Mouse (Mus musculus) lung, embryonic 16.5 days (tissue): ENCODE data around the gene Gpd2. TPM values are rescaled to one million over a fixed set of nuclear protein-coding genes. Genes with fewer than 3 reads are reported as not detected.

Experiments used
- ATAC-seq: fragments of 200-750 bp; cut with Nextera tagmentation; 2 replicates; pipeline ENCODE4 v1.8.0; 2017; ENCODE audit warnings: low read depth, mild to moderate bottlenecking, moderate library complexity
- H3K27ac ChIP-seq: fragments of 300-500 bp; sonication (generic); 2 replicates; pipeline ENCODE4 v1.5.1; 2014; ENCODE audit warnings: mild to moderate bottlenecking, control low read depth, low read length
- H3K27me3 ChIP-seq: fragments of 300-500 bp; sonication (generic); 2 replicates; pipeline ENCODE4 v1.6.1; 2014; ENCODE audit warnings: low read depth, low read length, mixed read lengths; ENCODE audit not compliant: control insufficient read depth, insufficient read depth
- H3K36me3 ChIP-seq: fragments of 300-500 bp; sonication (generic); 2 replicates; pipeline ENCODE4 v1.6.1; 2014; ENCODE audit warnings: low read length; ENCODE audit not compliant: control insufficient read depth, insufficient read depth
- H3K4me1 ChIP-seq: fragments of 300-500 bp; sonication (generic); replicated peaks from 2 replicates; pipeline ENCODE4 v1.6.1; 2014; ENCODE audit warnings: low read length, mixed read lengths; ENCODE audit not compliant: control insufficient read depth, insufficient read depth
- H3K4me2 ChIP-seq: fragments of 300-500 bp; sonication (generic); 2 replicates; pipeline ENCODE4 v1.6.1; 2014; ENCODE audit warnings: low read depth, low read length, control low read depth
- H3K4me3 ChIP-seq: fragments of 300-500 bp; sonication (generic); 2 replicates; pipeline ENCODE4 v1.5.1; 2014; ENCODE audit warnings: mild to moderate bottlenecking, low read length, control low read depth
- H3K9ac ChIP-seq: fragments of 300-500 bp; sonication (generic); 2 replicates; pipeline ENCODE4 v1.6.1; 2014; ENCODE audit warnings: low read length, control low read depth
- H3K9me3 ChIP-seq: fragments of 300-500 bp; sonication (generic); 2 replicates; pipeline ENCODE4 v1.6.1; 2016; ENCODE audit warnings: low read length; ENCODE audit not compliant: control insufficient read depth
- WGBS: fragments of 180-500 bp; shearing (Covaris S2); extraction: QIAGEN DNeasy Blood & Tissue Kit; methylation state at CpG from one replicate; pipeline ENCODE4 v1.1.7; 2014; 5-methylcytosine and 5-hydroxymethylcytosine counted together
- polyA plus RNA-seq: library from polyadenylated mRNA; unstranded; fragments of >200 nt; fragmentation: Nextera tagmentation; extraction: Ambion mirVana; gene quantifications from 2 replicates; pipeline ENCODE4 v1.2.1, GENCODE M21; 2015

Gpd2 gene
- polyA plus RNA-seq, 1 experiment from 2014 or later: 16.9 TPM

- no peak overlapping the region for H3K27ac ChIP-seq
- H3K36me3 ChIP-seq: no peaks in the 10 kb centered on the region
- no peak overlapping the region for H3K9ac ChIP-seq
- peak; percentile 54 for ATAC-seq
- WGBS: 33% methylated on average over 6 of the region's 6 CpGs
- H3K9me3 ChIP-seq: no peaks in the 10 kb centered on the region
- no peak overlapping the region for H3K4me3 ChIP-seq
- H3K4me2 ChIP-seq: no peak overlapping the region
- H3K27me3 ChIP-seq: no peaks in the 10 kb centered on the region
- H3K4me1 ChIP-seq: peaks cover 9% of the 10 kb centered on the region; the same call in 1 of the 2 replicates
Observed at GRCm38 (mm10) chr2:57256459-57256858, 19.0 kb downstream of the Gpd2 start.

DNA sequence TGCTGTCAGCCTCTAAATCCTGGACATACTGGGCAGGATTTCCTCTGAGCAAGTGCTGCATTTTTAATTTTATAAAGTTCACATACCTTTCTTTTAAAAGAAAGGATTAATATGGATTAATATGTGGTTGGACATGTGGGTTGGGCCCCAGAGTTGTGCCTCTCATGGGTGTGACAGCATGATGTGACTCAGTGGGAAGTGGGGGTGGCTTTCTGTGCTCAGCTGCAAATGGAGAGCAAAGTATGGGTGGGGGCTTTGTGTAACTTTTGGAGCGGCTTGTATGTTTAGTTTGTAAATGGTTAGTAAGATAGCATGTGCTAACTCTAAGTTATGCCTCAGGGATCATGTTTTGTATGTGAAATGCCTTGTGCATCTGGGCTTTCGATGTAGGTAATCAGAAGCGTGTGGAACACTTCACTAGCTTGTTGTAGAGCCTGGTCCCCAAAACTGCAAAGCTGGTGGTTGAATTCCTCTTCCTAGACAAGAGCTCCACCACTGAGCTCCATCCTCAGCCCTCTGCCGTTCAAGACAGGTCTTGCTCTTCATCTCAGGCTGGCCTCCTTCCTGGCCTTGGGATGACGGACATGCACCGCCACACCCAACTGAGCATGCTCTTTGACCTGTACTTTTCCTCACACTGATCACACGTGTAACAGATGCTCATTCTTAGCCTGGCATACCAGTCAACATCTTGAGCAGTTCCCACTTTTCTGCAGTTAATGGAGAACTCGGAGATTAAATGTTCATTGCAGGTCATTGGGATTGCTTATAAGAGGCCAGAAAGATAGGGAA, 24.0 kb downstream of the Gpd2 start:
- Histone ChIP-seq H3K4me3 (no peak overlapping the region), H3K9me3 (no peaks in the 10 kb centered on the region), H3K36me3 (no peaks in the 10 kb centered on the region), H3K9ac (no peak overlapping the region), H3K4me1 (peaks cover 4% of the 10 kb centered on the region; the same call in 1 of the 2 replicates), H3K4me2 (no peak overlapping the region), H3K27ac (no peak overlapping the region), H3K27me3 (no peaks in the 10 kb centered on the region)
- no peak for ATAC-seq
- WGBS: 83% methylated on average over 8 of the region's 8 CpGs

DNA sequence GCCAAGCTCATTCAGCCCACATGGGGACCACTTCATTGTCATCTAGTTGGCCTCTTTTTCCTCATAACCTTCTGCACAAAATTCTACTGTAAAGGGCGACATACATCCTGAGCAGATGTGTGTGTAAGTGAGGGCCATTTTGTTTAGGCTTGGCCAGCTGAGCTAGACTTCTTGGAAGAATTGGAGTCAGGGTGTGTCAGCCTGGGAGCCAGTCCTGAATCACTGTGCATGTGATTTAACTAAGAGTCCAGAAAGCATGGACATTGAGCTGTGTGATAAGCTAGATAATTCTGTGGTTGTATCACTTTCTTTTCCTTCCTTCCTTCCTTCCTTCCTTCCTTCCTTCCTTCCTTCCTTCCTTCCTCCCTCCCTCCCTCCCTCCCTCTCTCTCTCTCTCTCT, 26.0 kb downstream of the Gpd2 start:
- no peaks in the 10 kb centered on the region for H3K4me1 ChIP-seq
- no peaks in the 10 kb centered on the region for H3K27me3 ChIP-seq
- no peak overlapping the region for H3K9ac ChIP-seq
- no peaks in the 10 kb centered on the region for H3K9me3 ChIP-seq
- no peak overlapping the region for H3K4me2 ChIP-seq
- H3K27ac ChIP-seq: no peak overlapping the region
- WGBS: 85% methylated on average over 1 of the region's 1 CpGs
- ATAC-seq: no peak
- no peaks in the 10 kb centered on the region for H3K36me3 ChIP-seq
- no peak overlapping the region for H3K4me3 ChIP-seq

DNA sequence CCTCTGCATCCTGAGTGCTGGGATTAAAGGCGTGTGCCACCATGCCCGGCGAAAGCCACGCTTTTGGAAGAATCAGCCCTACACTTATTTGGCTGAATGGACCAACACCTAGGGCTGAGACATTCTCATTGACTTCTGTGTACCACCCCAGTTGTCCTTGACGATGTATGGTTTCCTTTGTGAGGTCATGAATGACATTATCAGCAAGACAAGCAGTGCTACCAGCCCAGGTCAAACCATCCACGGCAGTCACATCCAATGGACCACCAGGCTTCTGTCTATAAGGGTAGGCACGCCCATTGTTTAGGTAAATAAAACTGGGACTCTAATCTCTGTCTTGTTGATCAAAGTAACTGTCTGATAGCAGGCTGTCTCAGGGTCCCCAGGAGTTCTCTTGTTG, 27.5 kb downstream of the Gpd2 start:
- Histone ChIP-seq H3K27ac (no peak overlapping the region), H3K4me3 (no peak overlapping the region), H3K27me3 (no peaks in the 10 kb centered on the region), H3K4me1 (no peaks in the 10 kb centered on the region), H3K9me3 (no peaks in the 10 kb centered on the region), H3K36me3 (no peaks in the 10 kb centered on the region), H3K9ac (no peak overlapping the region), H3K4me2 (no peak overlapping the region)
- no peak for ATAC-seq
- 82% methylated on average over 7 of the region's 7 CpGs for WGBS

GRCm38 (mm10) chr2:57266679-57267393, 29.4 kb downstream of the Gpd2 start:
- H3K9ac ChIP-seq: no peak overlapping the region
- ATAC-seq: no peak
- H3K9me3 ChIP-seq: no peaks in the 10 kb centered on the region
- no peak overlapping the region for H3K27ac ChIP-seq
- H3K4me3 ChIP-seq: no peak overlapping the region
- H3K4me2 ChIP-seq: no peak overlapping the region
- H3K36me3 ChIP-seq: no peaks in the 10 kb centered on the region
- H3K27me3 ChIP-seq: no peaks in the 10 kb centered on the region
- no peaks in the 10 kb centered on the region for H3K4me1 ChIP-seq
- 69% methylated on average over 4 of the region's 4 CpGs for WGBS

DNA sequence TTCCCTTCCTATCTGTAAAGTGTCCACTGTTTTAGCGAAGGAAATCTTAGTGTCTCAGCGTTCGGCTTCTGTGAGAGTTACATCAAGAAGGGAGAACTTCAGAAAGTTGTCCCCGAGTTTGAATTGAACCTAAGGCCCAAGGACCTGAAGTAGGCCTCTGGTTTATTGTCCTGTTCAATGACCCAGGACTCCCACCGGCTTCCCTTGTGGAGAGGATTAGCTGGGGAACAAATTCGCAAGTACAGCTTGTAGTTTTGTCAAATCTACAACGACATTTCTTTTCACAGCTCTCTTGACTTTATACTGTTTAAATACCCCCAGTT, 29.9 kb downstream of the Gpd2 start:
- 43% methylated on average over 7 of the region's 7 CpGs for WGBS
- Histone ChIP-seq H3K4me3 (no peak overlapping the region), H3K4me1 (no peaks in the 10 kb centered on the region), H3K27me3 (no peaks in the 10 kb centered on the region), H3K4me2 (no peak overlapping the region), H3K27ac (no peak overlapping the region), H3K9me3 (no peaks in the 10 kb centered on the region), H3K9ac (no peak overlapping the region), H3K36me3 (no peaks in the 10 kb centered on the region)
- no peak for ATAC-seq

GRCm38 (mm10) chr2:57267896-57268295, 30.5 kb downstream of the Gpd2 start:
- Histone ChIP-seq H3K27ac (no peak overlapping the region), H3K9me3 (no peaks in the 10 kb centered on the region), H3K4me1 (no peaks in the 10 kb centered on the region), H3K27me3 (no peaks in the 10 kb centered on the region), H3K36me3 (no peaks in the 10 kb centered on the region), H3K4me2 (no peak overlapping the region), H3K4me3 (no peak overlapping the region), H3K9ac (no peak overlapping the region)
- WGBS: 73% methylated on average over 7 of the region's 7 CpGs
- no peak for ATAC-seq

DNA sequence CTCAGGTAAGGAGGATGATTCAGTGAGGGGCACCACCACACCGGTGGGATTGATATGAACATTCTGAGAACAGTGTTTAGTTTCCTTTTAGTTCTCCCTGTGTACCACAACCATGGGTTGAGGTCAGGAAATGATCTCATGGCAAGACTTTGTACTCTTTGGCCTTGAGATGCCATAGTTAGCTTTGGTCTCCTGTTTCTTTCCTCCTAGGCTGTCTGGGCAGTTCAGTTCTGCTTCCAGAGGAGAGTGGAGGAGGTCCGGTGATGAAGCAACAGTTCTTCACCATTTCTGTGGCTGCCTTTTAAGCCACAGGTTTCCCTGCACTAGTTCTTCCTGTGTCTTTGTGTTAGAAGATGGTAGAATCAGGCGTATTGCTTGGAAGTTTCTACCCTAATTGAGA, 31.4 kb downstream of the Gpd2 start:
- Histone ChIP-seq H3K4me1 (no peaks in the 10 kb centered on the region), H3K27me3 (no peaks in the 10 kb centered on the region), H3K36me3 (no peaks in the 10 kb centered on the region), H3K9ac (no peak overlapping the region), H3K4me2 (no peak overlapping the region), H3K9me3 (no peaks in the 10 kb centered on the region), H3K27ac (no peak overlapping the region), H3K4me3 (no peak overlapping the region)
- WGBS: 72% methylated on average over 3 of the region's 3 CpGs
- no peak for ATAC-seq

GRCm38 (mm10) chr2:57269690-57270435, 32.4 kb downstream of the Gpd2 start:
- Histone ChIP-seq H3K9ac (no peak overlapping the region), H3K27me3 (no peaks in the 10 kb centered on the region), H3K9me3 (no peaks in the 10 kb centered on the region), H3K36me3 (no peaks in the 10 kb centered on the region), H3K4me3 (no peak overlapping the region), H3K27ac (no peak overlapping the region), H3K4me1 (no peaks in the 10 kb centered on the region), H3K4me2 (no peak overlapping the region)
- no peak for ATAC-seq
- 65% methylated on average over 13 of the region's 13 CpGs for WGBS
